21 mouse cellular contexts compared by ENCODE assay signal in the genomic region with DNA sequence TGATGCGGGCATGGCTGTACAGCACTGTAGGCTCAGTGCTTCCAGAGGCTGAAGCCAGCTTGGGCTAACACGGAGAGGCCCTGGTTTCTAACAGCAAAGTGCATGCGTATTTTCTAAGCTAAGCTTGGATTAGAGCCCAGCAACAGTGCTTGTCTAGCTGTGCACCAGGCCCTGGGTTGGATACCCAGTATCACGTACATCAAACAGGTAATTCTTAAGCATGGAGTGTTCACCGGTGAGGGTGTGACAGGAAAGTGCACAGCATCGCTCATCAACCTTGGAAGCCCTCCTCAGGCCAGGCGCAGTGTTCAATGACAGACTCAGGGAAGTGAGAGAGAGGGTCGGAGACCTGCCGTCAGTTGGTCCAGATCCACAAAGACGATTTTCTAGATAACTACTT. TPM values are rescaled to one million over a fixed set of nuclear protein-coding genes. Genes with fewer than 3 reads are reported as not detected.
A peak's percentile ranks its signal among the peaks of the same experiment; 100 is the strongest.
DNase-seq lines count a peak whose midpoint lies in the region; ATAC-seq and TF ChIP-seq lines count a peak whose summit lies in the region.
"Had no signal": no experiment of that assay in that cellular context is flagged by ENCODE, and none has a peak within 500 bp of the region (broad histone marks: within the 10 kb centered on the region; RNA-seq: fewer than 3 reads in every experiment).

No protein-coding gene starts in this region.

- H3K9me3 ChIP-seq in embryonic facial prominence, embryonic 14.5 days (ENCODE audit: control insufficient read depth, low read length), result no peaks in the 10 kb centered on the region
- no peaks in the 10 kb centered on the region for H3K9me3 ChIP-seq in embryonic facial prominence, embryonic 10.5 days
- H3K9me3 ChIP-seq in midbrain, postnatal 0 days (ENCODE audit: low read length), result no peaks in the 10 kb centered on the region
- no peaks in the 10 kb centered on the region for H3K9me3 ChIP-seq in hindbrain, embryonic 10.5 days
- H3K9me3 ChIP-seq: embryonic facial prominence, embryonic 12.5 days; forebrain, embryonic 12.5 days; heart, embryonic 15.5 days; hindbrain, embryonic 15.5 days; kidney, embryonic 15.5 days had no signal

- no peak overlapping the region for H3K4me2 ChIP-seq in embryonic facial prominence, embryonic 14.5 days (ENCODE audit: low read depth, low read length)
- no peak overlapping the region for H3K4me2 ChIP-seq in midbrain, postnatal 0 days (ENCODE audit: low read depth, low read length, poor library complexity, severe bottlenecking)
- H3K4me2 ChIP-seq: embryonic facial prominence, embryonic 12.5 days; forebrain, embryonic 12.5 days; heart, embryonic 11.5 days; heart, embryonic 15.5 days; hindbrain, embryonic 15.5 days; kidney, embryonic 15.5 days had no signal

- H3K4me3 ChIP-seq in embryonic facial prominence, embryonic 14.5 days (ENCODE audit: low read depth, low read length), result no peak overlapping the region
- no peak overlapping the region for H3K4me3 ChIP-seq in embryonic facial prominence, embryonic 10.5 days
- no peak overlapping the region for H3K4me3 ChIP-seq in cerebellum, adult 2 months (replicated peaks; ENCODE audit: insufficient read depth, low read depth, low read length)
- H3K4me3 ChIP-seq in midbrain, postnatal 0 days (ENCODE audit: low read depth, low read length), result no peak overlapping the region
- no peak overlapping the region for H3K4me3 ChIP-seq in hindbrain, embryonic 10.5 days
- H3K4me3 ChIP-seq: embryonic facial prominence, embryonic 12.5 days; forebrain, embryonic 12.5 days; heart, adult 2 months; heart, embryonic 15.5 days; hindbrain, embryonic 15.5 days; kidney, embryonic 15.5 days had no signal

- ATAC-seq in embryonic facial prominence, embryonic 14.5 days (ENCODE audit: low read depth), result no peak
- no peak for ATAC-seq in midbrain, postnatal 0 days (ENCODE audit: low FRiP score)
- no peak for ATAC-seq in inflammation-experienced regulatory T-cells, adult 6 months
- ATAC-seq: forebrain, postnatal 0 days had no signal

- H3K4me1 ChIP-seq in embryonic facial prominence, embryonic 14.5 days (ENCODE audit: control insufficient read depth, insufficient read depth, low read length), result no peaks in the 10 kb centered on the region
- no peaks in the 10 kb centered on the region; the same call in 1 of the 2 replicates for H3K4me1 ChIP-seq in embryonic facial prominence, embryonic 10.5 days
- peaks cover 9% of the 10 kb centered on the region for H3K4me1 ChIP-seq in cerebellum, adult 2 months (ENCODE audit: control insufficient read depth, insufficient read depth, low read length)
- H3K4me1 ChIP-seq in midbrain, postnatal 0 days (ENCODE audit: insufficient read depth, low read length), result no peaks in the 10 kb centered on the region
- 0 out of 2 replicates have a peak, but pooled peaks cover 5% of the 10 kb centered on the region for H3K4me1 ChIP-seq in hindbrain, embryonic 10.5 days (replicated peaks)
- H3K4me1 ChIP-seq: embryonic facial prominence, embryonic 12.5 days; forebrain, embryonic 12.5 days; hindbrain, embryonic 15.5 days had no signal

- DNase-seq in embryonic facial prominence, embryonic 14.5 days (ENCODE audit: low spot score), result peak; percentile 3
- no peak for DNase-seq in embryonic facial prominence, embryonic 10.5 days (ENCODE audit: low spot score)
- peak; percentile 40 for DNase-seq in brain, adult 2 months (ENCODE audit: low read depth, low spot score)
- peak; percentile 40 to 47 for DNase-seq in cerebellum, adult 2 months
- peak; percentile 41 to 48 for DNase-seq in cerebellum, postnatal 25 days
- DNase-seq in midbrain, postnatal 0 days (ENCODE audit: low spot score), result no peak
- DNase-seq in hindbrain, embryonic 10.5 days (ENCODE audit: low spot score), result no peak
- DNase-seq: adrenal gland, postnatal 10 days; embryo, embryonic 11 days; forebrain, postnatal 0 days; gastrocnemius, postnatal 14 days; heart, adult 2 months; heart, postnatal 14 days; kidney, adult 11 months had no signal

- H3K9ac ChIP-seq in embryonic facial prominence, embryonic 14.5 days (ENCODE audit: low read depth, low read length), result no peak overlapping the region
- H3K9ac ChIP-seq in midbrain, postnatal 0 days (replicated peaks; ENCODE audit: low read length, poor library complexity, severe bottlenecking), result no peak overlapping the region
- H3K9ac ChIP-seq: embryonic facial prominence, embryonic 12.5 days; forebrain, embryonic 12.5 days; forebrain, postnatal 0 days; heart, embryonic 15.5 days; hindbrain, embryonic 15.5 days; kidney, embryonic 15.5 days had no signal

- 83% methylated on average over 10 of the region's 10 CpGs for WGBS in embryonic facial prominence, embryonic 14.5 days
- WGBS in embryonic facial prominence, embryonic 10.5 days, result 93% methylated on average over 10 of the region's 10 CpGs
- 42% methylated on average over 10 of the region's 10 CpGs for WGBS in cerebellum, adult 2 months
- 93% methylated on average over 10 of the region's 10 CpGs for WGBS in midbrain, postnatal 0 days
- WGBS in hindbrain, embryonic 10.5 days, result 95% methylated on average over 10 of the region's 10 CpGs

- H3K36me3 ChIP-seq in embryonic facial prominence, embryonic 14.5 days (ENCODE audit: control insufficient read depth, insufficient read depth, low read length), result no peaks in the 10 kb centered on the region
- H3K36me3 ChIP-seq in embryonic facial prominence, embryonic 10.5 days (replicated peaks), result no peaks in the 10 kb centered on the region
- no peaks in the 10 kb centered on the region for H3K36me3 ChIP-seq in midbrain, postnatal 0 days (ENCODE audit: insufficient read depth, low read length)
- H3K36me3 ChIP-seq in hindbrain, embryonic 10.5 days, result no peaks in the 10 kb centered on the region
- H3K36me3 ChIP-seq: embryonic facial prominence, embryonic 12.5 days; forebrain, embryonic 12.5 days; heart, embryonic 15.5 days; hindbrain, embryonic 15.5 days; kidney, embryonic 15.5 days had no signal

- TF ChIP-seq POLR2A in cerebellum, adult 2 months (IDR thresholded peaks at IDR 0.05; ENCODE audit: borderline replicate concordance, insufficient read depth, low read length), result no peak

- no peak overlapping the region for H3K27ac ChIP-seq in embryonic facial prominence, embryonic 14.5 days (replicated peaks; ENCODE audit: low read depth, low read length)
- no peak overlapping the region for H3K27ac ChIP-seq in embryonic facial prominence, embryonic 10.5 days (replicated peaks)
- H3K27ac ChIP-seq in cerebellum, adult 2 months (ENCODE audit: insufficient read depth, low read length), result peak overlapping the region; percentile 74
- no peak overlapping the region for H3K27ac ChIP-seq in midbrain, postnatal 0 days (ENCODE audit: low read depth, low read length)
- H3K27ac ChIP-seq in hindbrain, embryonic 10.5 days, result no peak overlapping the region
- H3K27ac ChIP-seq: embryonic facial prominence, embryonic 12.5 days; forebrain, embryonic 12.5 days; heart, adult 2 months; heart, embryonic 15.5 days; hindbrain, embryonic 15.5 days; kidney, embryonic 15.5 days had no signal

- H3K27me3 ChIP-seq in embryonic facial prominence, embryonic 14.5 days (replicated peaks; ENCODE audit: control insufficient read depth, insufficient read depth, low read length), result no peaks in the 10 kb centered on the region
- no peaks in the 10 kb centered on the region for H3K27me3 ChIP-seq in embryonic facial prominence, embryonic 10.5 days (replicated peaks; ENCODE audit: low read depth, poor library complexity, severe bottlenecking)
- no peaks in the 10 kb centered on the region for H3K27me3 ChIP-seq in cerebellum, adult 2 months (ENCODE audit: control insufficient read depth, insufficient read depth, low read length)
- no peaks in the 10 kb centered on the region for H3K27me3 ChIP-seq in midbrain, postnatal 0 days (ENCODE audit: insufficient read depth, low read length)
- H3K27me3 ChIP-seq in hindbrain, embryonic 10.5 days (ENCODE audit: insufficient read depth, poor library complexity, severe bottlenecking), result no peaks in the 10 kb centered on the region
- H3K27me3 ChIP-seq: embryonic facial prominence, embryonic 12.5 days; forebrain, embryonic 12.5 days; heart, embryonic 15.5 days; hindbrain, embryonic 15.5 days; kidney, embryonic 15.5 days had no signal

- no peak for TF ChIP-seq CTCF in cerebellum, adult 2 months (IDR thresholded peaks at IDR 0.05; ENCODE audit: borderline replicate concordance, insufficient read depth, low read depth, low read length)
- no peak for TF ChIP-seq CTCF in midbrain, postnatal 0 days (IDR thresholded peaks at IDR 0.05)

RNA-seq across cellular contexts. Expression of gene Akap12, which starts 9.4 kb away (rescaled TPM):
- 67.9 and 72.8 TPM in 2 replicates for polyA plus RNA-seq in embryonic facial prominence, embryonic 14.5 days (2014; fragmentation: Nextera tagmentation; extraction: Ambion mirVana)
- polyA plus RNA-seq in embryonic facial prominence, embryonic 10.5 days (2016; fragmentation: Nextera tagmentation; extraction: Ambion mirVana), result 22.1 and 24.3 TPM in 2 replicates
- polyA plus RNA-seq in cerebellum, adult 2 months (2012; rRNA removed), result 36.2 and 38.4 TPM in 2 replicates
- 49.6 and 52.7 TPM in 2 replicates for total RNA-seq in midbrain, postnatal 0 days (2014; rRNA removed)
- polyA plus RNA-seq in midbrain, postnatal 0 days (2015; fragmentation: Nextera tagmentation; extraction: Ambion mirVana), result 33.7 and 36.8 TPM in 2 replicates
- polyA plus RNA-seq in hindbrain, embryonic 10.5 days (2016; fragmentation: Nextera tagmentation; extraction: Ambion mirVana), result 36.4 and 45.8 TPM in 2 replicates
- 1 to 10 TPM; 7.4 to 7.8 (median 7.6) TPM for polyA plus RNA-seq in inflammation-experienced regulatory T-cells, adult 6 months (2017; shearing (Covaris generic))

Comparison
In these comparisons a context has a peak if more than half of its experiments do, and no peak if none do; other contexts are left out.
1. DNase-seq: peak in embryonic facial prominence, embryonic 14.5 days (single experiment), brain, adult 2 months (single experiment), cerebellum, adult 2 months (2 of 2) and cerebellum, postnatal 25 days (2 of 2); none in embryonic facial prominence, embryonic 10.5 days (single experiment), midbrain, postnatal 0 days (single experiment) and hindbrain, embryonic 10.5 days (single experiment).